Mouse (Mus musculus): Measurements from ENCODE around the gene Snx11.
"Not testable (repeated sequence)": the region's sequence is repeated elsewhere in the genome, so short reads cannot be mapped to it uniquely, and the experiment has no call there.

DNA sequence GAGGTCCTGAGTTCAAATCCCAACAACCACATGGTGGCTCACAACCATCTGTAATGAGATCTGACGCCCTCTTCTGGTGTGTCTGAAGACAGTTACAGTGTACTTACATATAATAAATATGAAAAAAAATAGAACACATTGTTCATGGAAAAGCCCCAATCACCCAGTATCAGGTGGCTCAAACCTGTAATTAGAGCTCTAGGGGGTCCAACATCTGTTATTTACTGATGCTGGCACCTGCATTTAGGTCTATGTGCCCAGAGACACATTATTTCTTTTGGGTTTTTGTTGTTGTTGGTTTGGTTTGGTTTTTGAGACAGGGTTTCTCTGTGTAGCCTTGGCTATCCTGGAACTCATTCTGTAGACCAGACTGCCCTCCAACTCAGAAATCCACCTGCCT is 33.8 kb upstream of the Snx11 start:
- not testable (repeated sequence) for TF ChIP-seq POLR2A (IDR thresholded peaks at IDR 0.05; ENCODE audit: low read depth, low read length); CTCF (IDR thresholded peaks at IDR 0.05; ENCODE audit: extremely low read depth, insufficient read depth, insufficient read length, insufficient replicate concordance)

Data from spleen, adult 2 months (tissue).